ENCODE assay signal across 43 mouse cellular contexts in genomic region chr7:31291721-31292120, GRCm38 (mm10). TPM values are rescaled to one million over a fixed set of nuclear protein-coding genes. Genes with fewer than 3 reads are reported as not detected.
"Had no signal": no experiment of that assay in that cellular context is flagged by ENCODE, and none has a peak within 500 bp of the region (broad histone marks: within the 10 kb centered on the region; RNA-seq: fewer than 3 reads in every experiment).

Gene Scgb1b2, minus strand, starts transcription at chr7:31291821.

- H3K9ac ChIP-seq: heart, embryonic 12.5 days; heart, embryonic 13.5 days; heart, embryonic 15.5 days; hindbrain, embryonic 12.5 days; hindbrain, embryonic 13.5 days; hindbrain, embryonic 14.5 days; hindbrain, embryonic 15.5 days; intestine, embryonic 15.5 days; kidney, embryonic 15.5 days had no signal

- H3K4me3 ChIP-seq: heart, embryonic 10.5 days; heart, embryonic 12.5 days; heart, embryonic 13.5 days; heart, embryonic 15.5 days; hindbrain, embryonic 10.5 days; hindbrain, embryonic 12.5 days; hindbrain, embryonic 13.5 days; hindbrain, embryonic 15.5 days; intestine, embryonic 15.5 days; kidney, embryonic 15.5 days; layer of hippocampus, adult 2 months; left cerebral cortex, adult 2 months had no signal

- H3K9me3 ChIP-seq: intestine, embryonic 15.5 days; kidney, embryonic 15.5 days had no signal

- ATAC-seq: hindbrain, embryonic 16.5 days; hindbrain, postnatal 0 days; inflammation-experienced regulatory T-cells, adult 6 months; intestine, embryonic 15.5 days; intestine, embryonic 16.5 days; intestine, postnatal 0 days had no signal

- DNase-seq: heart, postnatal 10 days; heart, postnatal 14 days; heart, postnatal 36 days; heart, postnatal 4 days; kidney, adult 11 months; kidney, adult 18-20 months; kidney, adult 2 months; kidney, adult 8-10 months; kidney, adult 9 months; kidney, postnatal 10 days; kidney, postnatal 14 days; kidney, postnatal 25 days; kidney, postnatal 36 days; kidney, postnatal 4 days; layer of hippocampus, adult 9-11 months; layer of hippocampus, postnatal 36 days had no signal

- H3K4me1 ChIP-seq: heart, embryonic 10.5 days; heart, embryonic 12.5 days; heart, embryonic 13.5 days; heart, embryonic 15.5 days; hindbrain, embryonic 10.5 days; hindbrain, embryonic 12.5 days; hindbrain, embryonic 13.5 days; hindbrain, embryonic 15.5 days; intestine, embryonic 15.5 days; kidney, embryonic 15.5 days had no signal

- H3K36me3 ChIP-seq: heart, embryonic 10.5 days; heart, embryonic 12.5 days; heart, embryonic 13.5 days; heart, embryonic 15.5 days; hindbrain, embryonic 10.5 days; hindbrain, embryonic 12.5 days; hindbrain, embryonic 13.5 days; hindbrain, embryonic 15.5 days; intestine, embryonic 15.5 days; kidney, embryonic 15.5 days had no signal

- H3K27me3 ChIP-seq: heart, embryonic 12.5 days; heart, embryonic 13.5 days; heart, embryonic 15.5 days; hindbrain, embryonic 12.5 days; hindbrain, embryonic 13.5 days; hindbrain, embryonic 15.5 days; intestine, embryonic 15.5 days; kidney, embryonic 15.5 days had no signal

- H3K4me2 ChIP-seq: heart, embryonic 12.5 days; heart, embryonic 13.5 days; heart, embryonic 15.5 days; hindbrain, embryonic 12.5 days; hindbrain, embryonic 13.5 days; hindbrain, embryonic 14.5 days; hindbrain, embryonic 15.5 days; intestine, embryonic 15.5 days; kidney, embryonic 15.5 days had no signal

- H3K27ac ChIP-seq: heart, embryonic 10.5 days; heart, embryonic 13.5 days; heart, embryonic 15.5 days; hindbrain, embryonic 10.5 days; hindbrain, embryonic 12.5 days; hindbrain, embryonic 13.5 days; hindbrain, embryonic 14.5 days; hindbrain, embryonic 15.5 days; hindbrain, postnatal 0 days; intestine, embryonic 15.5 days; kidney, embryonic 15.5 days; kidney, postnatal 0 days; layer of hippocampus, adult 2 months; left cerebral cortex, adult 2 months had no signal

RNA-seq across cellular contexts. Expression of gene Scgb1b2, which starts in this region (rescaled TPM):
- polyA plus RNA-seq: heart, embryonic 10.5 days; heart, embryonic 12.5 days; heart, embryonic 13.5 days; heart, embryonic 14.5 days; heart, embryonic 15.5 days; heart, embryonic 16.5 days; heart, postnatal 0 days; hindbrain, embryonic 10.5 days; hindbrain, embryonic 11.5 days; hindbrain, embryonic 12.5 days; hindbrain, embryonic 13.5 days; hindbrain, embryonic 14.5 days; hindbrain, embryonic 15.5 days; hindbrain, embryonic 16.5 days; hindbrain, postnatal 0 days; inflammation-experienced regulatory T-cells, adult 6 months; intestine, embryonic 14.5 days; intestine, embryonic 15.5 days; intestine, embryonic 16.5 days; intestine, postnatal 0 days; kidney, adult 2 months; kidney, embryonic 14.5 days; kidney, embryonic 15.5 days; kidney, embryonic 16.5 days; kidney, postnatal 0 days; large intestine, adult 2 months had no signal
